Mouse (Mus musculus): ENCODE results near the gene G430095P16Rik.

Gene G430095P16Rik

GRCm38 (mm10) chr8:84698929-84699401 is 23.8 kb upstream of the G430095P16Rik start:
- ChIA-PET CTCF (interaction anchor here (0.6 to 3.8 kb wide), 17 partner anchors 8 to 205 kb away, joined by 3 to 36 read pairs (median 5); partner anchors contain the start of gene Nacc1 (in 2 of the 4)), POLR2A (interaction anchor here (0.8 to 8.0 kb wide), 19 partner anchors 8 to 214 kb away, joined by 3 to 101 read pairs (median 5); partner anchors contain the start of genes Nacc1 (in 3 of the 4), Calr (in 2 of the 4), Trmt1 (in 2 of the 4) and Ier2 (in 1 of the 4))

GRCm38 (mm10) chr8:84699861-84700322 is 22.9 kb upstream of the G430095P16Rik start:
- CTCF ChIA-PET = interaction anchor here (0.6 to 3.8 kb wide), 30 partner anchors 8 to 203 kb away, joined by 3 to 36 read pairs (median 5); partner anchors contain the start of genes Nacc1 (in 2 of the 4), Dand5 (in 1 of the 4) and Gcdh (in 1 of the 4)
- POLR2A ChIA-PET = interaction anchor here in 3 of 4 experiments (0.7 to 8.0 kb wide), 24 partner anchors 9 to 213 kb away, joined by 3 to 101 read pairs (median 4); partner anchors contain the start of genes Calr (in 2 of the 3), Ier2 (in 2 of the 3), Nacc1 (in 2 of the 3) and Trmt1 (in 2 of the 3)

- CTCF ChIA-PET = interaction anchor here (0.6 to 3.8 kb wide), 16 partner anchors 8 to 193 kb away, joined by 3 to 36 read pairs (median 5); partner anchors contain the start of genes Gcdh (in 1 of the 4) and Nacc1 (in 1 of the 4)
- POLR2A ChIA-PET = interaction anchor here in 2 of 4 experiments (0.9 to 8.0 kb wide), 16 partner anchors 9 to 203 kb away, joined by 3 to 101 read pairs (median 5); partner anchors contain the start of genes Nacc1 (in 2 of the 2), Trmt1 (in 2 of the 2), Calr (in 1 of the 2) and Ier2 (in 1 of the 2)
Observed at GRCm38 (mm10) chr8:84700526-84700925, 22.3 kb upstream of the G430095P16Rik start.

- CTCF ChIA-PET = interaction anchor here in 3 of 4 experiments (0.7 to 4.4 kb wide), 14 partner anchors 7 to 1031 kb away, joined by 3 to 57 read pairs (median 5); partner anchors contain the start of genes Gcdh (in 1 of the 3) and Nacc1 (in 1 of the 3)
- POLR2A ChIA-PET = interaction anchor here in 3 of 4 experiments (0.6 to 8.0 kb wide), 24 partner anchors 7 to 1046 kb away, joined by 3 to 101 read pairs (median 4); partner anchors contain the start of genes Ier2 (in 2 of the 3), Nacc1 (in 1 of the 3), Rad23a (in 1 of the 3) and Trmt1 (in 1 of the 3)
Observed at GRCm38 (mm10) chr8:84700941-84701911, 21.6 kb upstream of the G430095P16Rik start, which contains the start of gene Lyl1. TSS of gene Lyl1 (plus strand) at chr8:84701457.

- CTCF ChIA-PET = interaction anchor here in 3 of 4 experiments (0.6 to 4.4 kb wide), 11 partner anchors 10 to 121 kb away, joined by 3 to 57 read pairs (median 8); partner anchors contain the start of gene Trmt1 (in 1 of the 3)
- POLR2A ChIA-PET = interaction anchor here in 3 of 4 experiments (0.6 to 8.0 kb wide), 17 partner anchors 8 to 213 kb away, joined by 3 to 101 read pairs (median 4); partner anchors contain the start of genes Nacc1 (in 2 of the 3), Calr (in 1 of the 3), Ier2 (in 1 of the 3) and Trmt1 (in 1 of the 3)
Observed at GRCm38 (mm10) chr8:84702561-84702960, 20.2 kb upstream of the G430095P16Rik start.

- ChIA-PET CTCF (interaction anchor here (0.5 to 4.4 kb wide), 15 partner anchors 10 to 169 kb away, joined by 3 to 57 read pairs (median 6); partner anchors contain the start of genes Syce2 (in 1 of the 4) and Trmt1 (in 1 of the 4)), POLR2A (interaction anchor here in 3 of 4 experiments (0.6 to 8.0 kb wide), 19 partner anchors 9 to 212 kb away, joined by 3 to 101 read pairs (median 4); partner anchors contain the start of genes Nacc1 (in 2 of the 3), Calr (in 1 of the 3), Ier2 (in 1 of the 3) and Trmt1 (in 1 of the 3))
Observed at GRCm38 (mm10) chr8:84702963-84703465, 19.8 kb upstream of the G430095P16Rik start.

GRCm38 (mm10) chr8:84703466-84704249 is 19.1 kb upstream of the G430095P16Rik start:
- ChIA-PET CTCF (interaction anchor here (0.5 to 4.4 kb wide), 22 partner anchors 8 to 168 kb away, joined by 3 to 57 read pairs (median 4); partner anchors contain the start of genes Dand5 (in 1 of the 4), Nacc1 (in 1 of the 4), Syce2 (in 1 of the 4) and Trmt1 (in 1 of the 4)), POLR2A (interaction anchor here in 2 of 4 experiments (0.6 to 8.0 kb wide), 21 partner anchors 10 to 211 kb away, joined by 3 to 101 read pairs (median 4); partner anchors contain the start of genes Nacc1 (in 2 of the 2), Trmt1 (in 2 of the 2) and Calr (in 1 of the 2))

GRCm38 (mm10) chr8:84704356-84704755 is 18.5 kb upstream of the G430095P16Rik start:
- ChIA-PET POLR2A (interaction anchor here in 2 of 4 experiments (1.1 to 8.0 kb wide), 12 partner anchors 17 to 211 kb away, joined by 3 to 101 read pairs (median 4); partner anchors contain the start of genes Trmt1 (in 2 of the 2) and Nacc1 (in 1 of the 2)), CTCF (interaction anchor here (0.6 to 4.4 kb wide), 16 partner anchors 8 to 118 kb away, joined by 3 to 57 read pairs (median 4); partner anchors contain the start of genes Dand5 (in 1 of the 4) and Nacc1 (in 1 of the 4))

GRCm38 (mm10) chr8:84704867-84705831 is 17.7 kb upstream of the G430095P16Rik start:
- POLR2A ChIA-PET = interaction anchor here in 2 of 4 experiments (1.1 to 8.0 kb wide), 6 partner anchors 18 to 210 kb away, joined by 3 to 101 read pairs (median 4); partner anchors contain the start of genes Trmt1 (in 2 of the 2) and Nacc1 (in 1 of the 2)
- CTCF ChIA-PET = interaction anchor here (0.8 to 4.4 kb wide), 7 partner anchors 20 to 111 kb away, joined by 3 to 57 read pairs (median 8); no protein-coding TSS in a partner anchor

- ChIA-PET CTCF (interaction anchor here in 2 of 4 experiments (3.9 to 8.0 kb wide), 4 partner anchors 7 to 107 kb away, joined by 36 to 259 read pairs (median 131); no protein-coding TSS in a partner anchor), POLR2A (interaction anchor here in 2 of 4 experiments (0.6 to 4.7 kb wide), 10 partner anchors 15 to 331 kb away, joined by 3 to 36 read pairs (median 4); partner anchors contain the start of genes Ier2 (in 1 of the 2) and Tnpo2 (in 1 of the 2))
Observed at GRCm38 (mm10) chr8:84705960-84706359, 16.8 kb upstream of the G430095P16Rik start.

- POLR2A ChIA-PET = interaction anchor here in 2 of 4 experiments (0.6 to 4.7 kb wide), 34 partner anchors 9 to 365 kb away, joined by 3 to 36 read pairs (median 5); partner anchors contain the start of genes Calr (in 2 of the 2), Ier2 (in 2 of the 2), Nacc1 (in 2 of the 2) and Trmt1 (in 2 of the 2)
- CTCF ChIA-PET = interaction anchor here in 3 of 4 experiments (0.8 to 8.0 kb wide), 14 partner anchors 8 to 197 kb away, joined by 3 to 259 read pairs (median 30); partner anchors contain the start of gene Dand5 (in 2 of the 3)
Observed at GRCm38 (mm10) chr8:84706610-84707266, 16.1 kb upstream of the G430095P16Rik start.

- ChIA-PET CTCF (interaction anchor here (0.6 to 8.0 kb wide), 28 partner anchors 8 to 424 kb away, joined by 3 to 259 read pairs (median 8); partner anchors contain the start of genes Dand5 (in 2 of the 4) and G430095P16Rik (in 1 of the 4)), POLR2A (interaction anchor here (0.6 to 4.7 kb wide), 47 partner anchors 9 to 365 kb away, joined by 3 to 36 read pairs (median 5); partner anchors contain the start of genes Calr (in 2 of the 4), Ier2 (in 2 of the 4), Nacc1 (in 2 of the 4) and Trmt1 (in 2 of the 4))
Observed at GRCm38 (mm10) chr8:84707267-84707883, 15.4 kb upstream of the G430095P16Rik start.

- POLR2A ChIA-PET = interaction anchor here (0.6 to 4.7 kb wide), 61 partner anchors 9 to 451 kb away, joined by 3 to 36 read pairs (median 5); partner anchors contain the start of genes Ier2 (in 3 of the 4), Calr (in 2 of the 4), Nacc1 (in 2 of the 4) and Trmt1 (in 2 of the 4)
- CTCF ChIA-PET = interaction anchor here (0.6 to 8.0 kb wide), 53 partner anchors 9 to 425 kb away, joined by 3 to 259 read pairs (median 6); partner anchors contain the start of genes Dand5 (in 2 of the 4), G430095P16Rik (in 2 of the 4), Gcdh (in 1 of the 4) and Nacc1 (in 1 of the 4)
Observed at GRCm38 (mm10) chr8:84708071-84708541, 14.7 kb upstream of the G430095P16Rik start.
